Mouse (Mus musculus): ENCODE data around the gene Gns. TPM values are rescaled to one million over a fixed set of nuclear protein-coding genes. Genes with fewer than 3 reads are reported as not detected.

Gene Gns
- total RNA-seq, 1 experiment from 2014 or later = 96.6 TPM

- ATAC-seq (ENCODE audit: extremely low read depth, insufficient number of reproducible peaks, low FRiP score, poor library complexity, severe bottlenecking) = no peak
These were observed 4.5 kb upstream of the Gns start for GRCm38 (mm10) chr10:121360358-121360757.

- no peak for ATAC-seq (ENCODE audit: extremely low read depth, insufficient number of reproducible peaks, low FRiP score, poor library complexity, severe bottlenecking)
These were observed 1.7 kb upstream of the Gns start for GRCm38 (mm10) chr10:121363201-121363600.

DNA sequence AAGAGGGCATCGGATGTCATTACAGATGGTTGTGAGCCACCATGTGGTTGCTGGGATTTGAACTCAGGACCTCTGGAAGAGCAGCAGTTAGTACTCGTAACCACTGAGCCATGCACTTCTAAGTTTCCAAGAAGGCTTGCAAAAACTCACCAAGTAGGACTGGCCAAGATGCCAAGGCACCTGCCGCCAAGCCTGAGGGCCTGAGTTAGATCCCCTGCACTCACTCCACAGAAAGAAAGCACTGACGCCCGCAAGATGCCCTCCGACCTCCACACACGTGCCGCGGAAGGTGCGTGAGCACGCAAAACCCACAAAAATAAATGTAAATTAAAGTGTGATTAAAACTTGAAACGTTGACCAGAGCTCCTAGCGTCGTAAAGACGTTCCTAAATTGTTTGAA lies 584 bp upstream of the Gns start:
- ATAC-seq (ENCODE audit: extremely low read depth, insufficient number of reproducible peaks, low FRiP score, poor library complexity, severe bottlenecking) = no peak

DNA sequence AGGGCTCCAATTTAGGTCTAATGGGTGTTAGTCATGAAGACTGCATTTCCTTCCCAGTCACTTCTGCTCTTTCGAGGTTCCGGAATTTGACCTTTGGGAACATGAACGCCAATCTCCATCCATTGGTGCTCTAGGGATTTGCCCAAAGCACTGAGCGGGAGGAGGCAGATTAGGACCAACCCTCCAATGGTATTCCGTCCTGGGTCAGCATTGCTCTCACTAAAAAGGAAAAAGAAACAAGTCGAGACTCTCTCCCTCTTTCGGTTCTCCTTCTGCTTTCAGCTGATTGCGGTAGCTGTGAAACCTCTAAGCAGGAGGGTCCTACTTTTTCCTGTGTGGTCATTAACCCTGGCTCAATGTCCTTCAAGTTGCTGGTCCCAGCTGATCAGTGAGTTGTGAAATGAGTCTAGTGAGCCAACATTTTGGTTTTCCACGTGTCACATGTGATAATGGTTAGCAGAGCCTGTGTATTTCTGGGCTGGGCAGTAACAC lies 937 bp downstream of the Gns start:
- ATAC-seq (ENCODE audit: extremely low read depth, insufficient number of reproducible peaks, low FRiP score, poor library complexity, severe bottlenecking) = peak; percentile 25; the same call in 1 of the 2 replicates

- no peak for ATAC-seq (ENCODE audit: extremely low read depth, insufficient number of reproducible peaks, low FRiP score, poor library complexity, severe bottlenecking)
These were observed 2.4 kb downstream of the Gns start for GRCm38 (mm10) chr10:121367271-121367670.

DNA sequence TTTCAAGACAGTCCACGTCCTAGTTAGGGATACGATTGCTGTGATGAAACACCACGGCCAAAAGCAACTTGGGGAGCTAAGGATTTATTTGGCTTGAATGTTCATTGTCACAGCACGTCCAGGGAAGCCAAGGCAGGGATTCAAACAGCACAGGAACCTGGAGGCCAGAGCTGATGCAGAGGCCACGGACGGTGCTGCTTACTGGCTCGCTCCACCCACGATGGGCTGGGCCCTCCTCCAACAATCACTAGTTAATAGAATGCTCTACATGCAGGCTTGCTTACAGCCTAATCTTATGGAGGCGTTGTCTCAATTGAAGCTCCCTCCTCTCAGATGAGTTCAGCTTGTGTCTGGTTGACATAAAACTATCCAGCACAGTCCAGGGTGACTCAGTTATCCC lies 2.9 kb downstream of the Gns start:
- no peak for ATAC-seq (ENCODE audit: extremely low read depth, insufficient number of reproducible peaks, low FRiP score, poor library complexity, severe bottlenecking)

DNA sequence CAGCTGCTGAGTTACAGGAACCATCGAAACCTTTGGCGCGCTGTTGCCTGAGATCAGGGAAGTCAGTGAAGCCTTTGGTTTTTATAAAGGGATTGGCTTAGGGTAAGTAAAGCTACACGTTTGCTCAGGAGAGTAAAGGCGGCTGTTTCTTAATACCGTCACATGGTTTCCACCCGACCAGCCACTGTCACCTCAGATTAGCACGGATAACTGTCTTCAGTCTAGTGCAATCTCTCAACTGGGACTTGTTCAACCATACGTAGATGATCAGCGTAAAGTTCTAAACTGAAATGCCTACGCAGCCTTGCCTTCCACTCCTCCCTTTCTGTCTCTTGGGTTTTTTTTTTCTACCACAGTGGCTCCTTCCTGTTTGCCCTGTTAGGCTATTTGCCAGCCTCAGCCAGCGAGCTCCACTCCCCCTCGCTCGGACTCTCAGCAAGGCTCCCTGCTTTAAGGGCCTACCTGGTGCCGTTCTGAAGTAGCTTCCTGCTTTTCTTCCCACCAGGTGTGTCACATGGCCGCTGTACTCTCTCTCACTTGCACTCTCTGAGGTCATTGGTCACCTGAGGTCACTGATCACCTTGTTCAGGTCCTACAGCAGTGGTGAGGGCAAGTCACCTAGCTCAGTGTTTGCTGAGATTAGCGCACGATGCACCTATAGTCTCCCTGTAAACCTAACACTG lies 4.0 kb downstream of the Gns start:
- no peak for ATAC-seq (ENCODE audit: extremely low read depth, insufficient number of reproducible peaks, low FRiP score, poor library complexity, severe bottlenecking)

GRCm38 (mm10) chr10:121370777-121371176 lies 5.9 kb downstream of the Gns start:
- ATAC-seq (ENCODE audit: extremely low read depth, insufficient number of reproducible peaks, low FRiP score, poor library complexity, severe bottlenecking) = no peak

- ATAC-seq (ENCODE audit: extremely low read depth, insufficient number of reproducible peaks, low FRiP score, poor library complexity, severe bottlenecking) = no peak
These were observed 9.1 kb downstream of the Gns start for GRCm38 (mm10) chr10:121374013-121374412.

GRCm38 (mm10) chr10:121374693-121375620 lies 10.1 kb downstream of the Gns start:
- ATAC-seq (ENCODE audit: extremely low read depth, insufficient number of reproducible peaks, low FRiP score, poor library complexity, severe bottlenecking) = peak; percentile 53

DNA sequence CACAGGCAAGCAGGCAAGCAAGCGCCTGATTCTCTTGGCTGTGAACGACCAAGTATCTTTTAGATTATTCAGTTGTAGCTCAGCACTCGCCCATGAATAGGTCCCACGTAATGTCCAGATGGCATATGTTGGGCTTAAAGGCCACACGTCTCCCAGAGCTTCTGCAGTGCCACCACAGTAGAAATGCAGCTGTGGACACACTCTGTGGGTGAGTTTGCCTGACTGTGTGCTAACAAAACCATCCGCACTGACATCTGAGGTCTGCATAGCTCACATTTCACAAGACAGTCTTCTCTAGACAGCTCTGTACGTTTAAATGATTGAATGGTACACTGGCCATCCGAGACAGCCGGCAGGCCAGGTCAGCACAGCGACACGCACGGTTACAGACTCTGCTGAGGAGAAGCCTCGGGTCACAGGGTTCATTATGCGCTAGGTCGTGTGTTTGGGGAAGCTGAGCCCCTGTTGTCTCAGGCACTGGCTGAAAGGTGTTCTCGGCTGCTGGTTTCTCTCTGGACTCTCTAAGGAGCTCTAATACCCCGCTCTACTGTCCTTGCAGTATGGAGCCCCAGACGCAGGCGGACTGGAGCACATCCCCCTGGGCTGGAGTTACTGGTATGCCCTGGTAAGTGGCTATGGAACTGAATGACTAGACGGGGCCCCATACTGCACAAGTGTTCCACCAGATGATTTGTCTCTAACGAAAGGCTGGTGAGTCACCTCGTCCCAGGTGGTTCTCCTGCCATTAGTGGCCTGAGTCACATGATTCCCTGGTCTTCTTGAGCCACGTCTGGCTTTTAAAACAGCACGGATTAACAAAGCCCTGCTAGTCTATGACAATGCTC lies 11.0 kb downstream of the Gns start:
- ATAC-seq (ENCODE audit: extremely low read depth, insufficient number of reproducible peaks, low FRiP score, poor library complexity, severe bottlenecking) = no peak

- ATAC-seq (ENCODE audit: extremely low read depth, insufficient number of reproducible peaks, low FRiP score, poor library complexity, severe bottlenecking) = peak; percentile 30; the same call in 1 of the 2 replicates
These were observed 11.8 kb downstream of the Gns start for GRCm38 (mm10) chr10:121376530-121377271.

- ATAC-seq (ENCODE audit: extremely low read depth, insufficient number of reproducible peaks, low FRiP score, poor library complexity, severe bottlenecking) = no peak
These were observed 14.5 kb downstream of the Gns start for GRCm38 (mm10) chr10:121379387-121379786.

DNA sequence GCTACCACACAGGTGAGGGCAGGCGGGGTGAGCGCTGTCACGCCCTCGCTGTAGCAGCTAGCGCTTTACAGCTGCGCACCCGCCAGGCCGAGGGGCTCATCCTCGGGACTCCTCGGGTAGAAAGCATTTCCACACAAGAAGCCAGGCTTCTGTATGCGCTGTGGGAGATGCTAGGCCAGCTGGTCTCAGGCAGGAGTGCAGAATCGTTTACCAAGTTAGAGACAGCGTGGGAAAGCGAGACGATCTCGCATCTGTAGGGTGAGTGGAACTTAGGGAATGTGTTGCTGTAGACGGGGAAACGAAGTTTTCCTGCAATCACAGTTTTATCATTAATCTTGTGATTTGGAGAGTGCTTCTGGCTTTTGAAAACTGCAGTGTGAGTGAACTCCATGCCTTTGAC lies 16.4 kb downstream of the Gns start:
- no peak for ATAC-seq (ENCODE audit: extremely low read depth, insufficient number of reproducible peaks, low FRiP score, poor library complexity, severe bottlenecking)

- no peak for ATAC-seq (ENCODE audit: extremely low read depth, insufficient number of reproducible peaks, low FRiP score, poor library complexity, severe bottlenecking)
These were observed 19.8 kb downstream of the Gns start for GRCm38 (mm10) chr10:121384710-121385109.

GRCm38 (mm10) chr10:121385695-121386094 lies 20.8 kb downstream of the Gns start:
- ATAC-seq (ENCODE audit: extremely low read depth, insufficient number of reproducible peaks, low FRiP score, poor library complexity, severe bottlenecking) = no peak

DNA sequence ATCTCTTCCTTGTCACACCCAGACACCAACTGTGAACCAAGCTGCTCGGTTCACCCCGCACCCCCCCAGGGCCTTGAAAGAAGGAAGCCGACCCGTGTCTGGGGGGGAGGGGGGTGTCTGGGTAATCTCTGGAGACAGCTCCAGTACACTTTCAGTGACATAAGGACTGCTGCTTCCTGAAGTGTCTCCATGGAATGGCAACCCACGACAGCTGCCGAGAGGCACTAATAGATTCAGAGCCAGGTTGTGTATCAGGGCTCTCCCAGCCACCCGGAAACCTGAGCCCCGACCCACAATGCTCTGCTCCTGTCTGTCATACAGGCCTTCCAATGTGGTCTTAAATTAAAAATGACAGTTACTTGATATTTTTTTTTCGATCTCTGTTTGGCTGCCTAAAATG lies 21.5 kb downstream of the Gns start:
- no peak for ATAC-seq (ENCODE audit: extremely low read depth, insufficient number of reproducible peaks, low FRiP score, poor library complexity, severe bottlenecking)

GRCm38 (mm10) chr10:121390602-121391001 lies 25.7 kb downstream of the Gns start:
- ATAC-seq (ENCODE audit: extremely low read depth, insufficient number of reproducible peaks, low FRiP score, poor library complexity, severe bottlenecking) = no peak
